Mouse (Mus musculus): Measurements from ENCODE around the gene Lrrc8d. TPM values are rescaled to one million over a fixed set of nuclear protein-coding genes. Genes with fewer than 3 reads are reported as not detected.

Gene Lrrc8d
- polyA plus RNA-seq, 1 experiment from 2014 or later, result 20.5 TPM

DNA sequence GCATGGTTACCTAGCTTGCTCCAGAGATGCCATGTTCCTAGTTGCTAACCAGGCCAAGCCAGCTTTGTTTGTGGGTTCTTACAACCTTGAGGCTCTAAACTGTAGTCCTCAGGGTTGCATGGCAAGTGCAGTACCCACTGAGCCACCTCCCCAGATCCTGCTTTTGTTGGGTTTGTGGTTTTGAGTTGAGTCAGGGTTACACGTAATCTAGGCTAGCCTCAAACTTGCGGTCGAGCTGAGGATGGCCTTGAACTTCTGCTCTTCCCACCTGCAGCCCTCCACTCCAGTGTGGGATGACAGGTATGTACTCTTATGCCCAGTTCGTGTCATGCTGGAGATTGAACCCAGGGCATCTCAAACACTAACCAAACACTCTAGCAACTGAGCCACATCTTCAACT, 24.3 kb upstream of the Lrrc8d start:
- TF ChIP-seq CTCF (IDR thresholded peaks at IDR 0.05) (no peak), EP300 (IDR thresholded peaks at IDR 0.05) (no peak)
- no peak overlapping the region for H3K4me3 ChIP-seq (ENCODE audit: low read depth, low read length)
- no peaks in the 10 kb centered on the region for H3K4me1 ChIP-seq (ENCODE audit: insufficient read depth, low read depth, low read length)
- no peak overlapping the region for H3K9ac ChIP-seq (replicated peaks; ENCODE audit: low read depth)
- no peaks in the 10 kb centered on the region for H3K27me3 ChIP-seq (replicated peaks; ENCODE audit: insufficient read depth, low read length)
- H3K36me3 ChIP-seq (ENCODE audit: insufficient read depth, low read length), result no peaks in the 10 kb centered on the region
- no peaks in the 10 kb centered on the region for H3K9me3 ChIP-seq (ENCODE audit: low read length)
- H3K27ac ChIP-seq (ENCODE audit: low read length), result no peak overlapping the region
- WGBS, result 86% methylated on average over 4 of the region's 4 CpGs
- DNase-seq (ENCODE audit: low spot score), result no peak
- no peak overlapping the region for H3K4me2 ChIP-seq (replicated peaks; ENCODE audit: low read depth, low read length)
- ATAC-seq, result no peak

DNA sequence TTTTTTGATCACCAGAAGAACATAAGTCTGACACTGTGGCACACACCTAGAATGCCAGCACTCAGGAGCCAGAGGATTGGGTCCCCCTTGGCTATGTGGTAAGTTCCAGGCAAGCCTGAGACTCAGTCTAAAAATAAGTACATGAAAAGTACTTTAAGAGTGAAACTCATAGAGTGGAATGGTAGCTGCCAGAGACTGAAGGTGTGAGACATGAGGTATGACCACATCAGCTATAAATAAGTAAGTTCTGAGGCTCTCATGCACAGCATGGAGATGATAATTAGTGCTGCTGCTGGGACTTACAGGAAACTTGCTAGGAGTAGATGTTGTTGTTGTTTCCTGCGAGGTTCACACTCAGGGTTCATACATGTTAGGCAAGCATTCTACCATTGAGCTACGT, 22.7 kb upstream of the Lrrc8d start:
- Histone ChIP-seq H3K9me3 (ENCODE audit: low read length) (no peaks in the 10 kb centered on the region), H3K27ac (ENCODE audit: low read length) (no peak overlapping the region), H3K27me3 (replicated peaks; ENCODE audit: insufficient read depth, low read length) (no peaks in the 10 kb centered on the region), H3K4me2 (replicated peaks; ENCODE audit: low read depth, low read length) (no peak overlapping the region), H3K4me3 (ENCODE audit: low read depth, low read length) (no peak overlapping the region), H3K36me3 (ENCODE audit: insufficient read depth, low read length) (no peaks in the 10 kb centered on the region), H3K4me1 (ENCODE audit: insufficient read depth, low read depth, low read length) (0 out of 2 replicates have a peak, but pooled peaks cover 7% of the 10 kb centered on the region), H3K9ac (replicated peaks; ENCODE audit: low read depth) (no peak overlapping the region)
- TF ChIP-seq CTCF (IDR thresholded peaks at IDR 0.05), result no peak
- no peak for TF ChIP-seq EP300 (IDR thresholded peaks at IDR 0.05)
- WGBS, result 85% methylated on average over 2 of the region's 2 CpGs
- no peak for ATAC-seq
- DNase-seq (ENCODE audit: low spot score), result no peak

DNA sequence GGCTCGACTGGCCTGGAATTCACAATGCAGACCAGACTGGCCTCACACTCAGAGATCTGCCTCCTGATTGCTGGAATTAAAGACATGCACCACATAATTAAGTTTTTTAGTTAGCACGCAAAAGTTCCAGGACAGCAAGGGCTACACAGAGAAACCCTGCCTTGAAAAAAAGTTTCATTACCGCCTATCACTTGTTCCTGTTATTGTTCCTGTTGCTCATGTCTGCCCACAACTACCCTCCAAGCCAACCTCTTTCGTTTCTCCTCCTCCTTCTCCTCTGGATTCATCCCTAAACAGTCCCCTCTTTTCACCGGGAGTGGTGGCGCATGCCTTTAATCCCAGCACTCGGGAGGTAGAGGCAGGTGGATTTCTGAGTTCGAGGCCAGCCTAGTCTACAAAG, 21.5 kb upstream of the Lrrc8d start:
- WGBS, result 78% methylated on average over 8 of the region's 8 CpGs
- Histone ChIP-seq H3K27me3 (replicated peaks; ENCODE audit: insufficient read depth, low read length) (no peaks in the 10 kb centered on the region), H3K27ac (ENCODE audit: low read length) (no peak overlapping the region), H3K4me2 (replicated peaks; ENCODE audit: low read depth, low read length) (no peak overlapping the region), H3K36me3 (ENCODE audit: insufficient read depth, low read length) (no peaks in the 10 kb centered on the region), H3K9me3 (ENCODE audit: low read length) (no peaks in the 10 kb centered on the region), H3K4me1 (ENCODE audit: insufficient read depth, low read depth, low read length) (0 out of 2 replicates have a peak, but pooled peaks cover 7% of the 10 kb centered on the region), H3K9ac (replicated peaks; ENCODE audit: low read depth) (no peak overlapping the region), H3K4me3 (ENCODE audit: low read depth, low read length) (no peak overlapping the region)
- ATAC-seq (no peak), DNase-seq (ENCODE audit: low spot score) (no peak)
- TF ChIP-seq CTCF (IDR thresholded peaks at IDR 0.05), result no peak
- TF ChIP-seq EP300 (IDR thresholded peaks at IDR 0.05), result no peak

DNA sequence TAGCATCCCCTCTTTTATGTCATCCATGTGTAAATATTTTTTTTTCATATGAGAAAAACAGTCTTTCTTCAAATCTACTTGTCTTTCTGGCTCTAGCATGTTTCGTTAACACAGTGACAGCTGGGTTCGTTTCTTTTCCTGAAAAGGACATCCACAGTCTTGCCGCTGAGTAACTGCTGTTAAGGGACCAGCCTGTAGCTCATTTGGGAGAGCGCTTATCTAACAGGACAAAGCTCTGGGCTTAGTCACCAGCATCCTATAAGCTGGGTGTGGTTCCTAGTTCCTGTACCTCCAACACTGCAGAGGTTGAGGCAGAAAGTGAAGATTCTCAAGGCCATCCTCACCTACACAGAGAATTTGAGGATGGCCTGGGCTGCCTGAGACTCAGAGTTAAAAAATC, 20.5 kb upstream of the Lrrc8d start:
- Histone ChIP-seq H3K9me3 (ENCODE audit: low read length) (no peaks in the 10 kb centered on the region), H3K27me3 (replicated peaks; ENCODE audit: insufficient read depth, low read length) (no peaks in the 10 kb centered on the region), H3K9ac (replicated peaks; ENCODE audit: low read depth) (no peak overlapping the region), H3K4me1 (ENCODE audit: insufficient read depth, low read depth, low read length) (0 out of 2 replicates have a peak, but pooled peaks cover 7% of the 10 kb centered on the region), H3K36me3 (ENCODE audit: insufficient read depth, low read length) (no peaks in the 10 kb centered on the region), H3K4me2 (replicated peaks; ENCODE audit: low read depth, low read length) (no peak overlapping the region), H3K27ac (ENCODE audit: low read length) (no peak overlapping the region), H3K4me3 (ENCODE audit: low read depth, low read length) (no peak overlapping the region)
- 67% methylated on average over 4 of the region's 4 CpGs for WGBS
- TF ChIP-seq CTCF (IDR thresholded peaks at IDR 0.05), result no peak
- TF ChIP-seq EP300 (IDR thresholded peaks at IDR 0.05), result no peak
- DNase-seq (ENCODE audit: low spot score) (no peak), ATAC-seq (no peak)

DNA sequence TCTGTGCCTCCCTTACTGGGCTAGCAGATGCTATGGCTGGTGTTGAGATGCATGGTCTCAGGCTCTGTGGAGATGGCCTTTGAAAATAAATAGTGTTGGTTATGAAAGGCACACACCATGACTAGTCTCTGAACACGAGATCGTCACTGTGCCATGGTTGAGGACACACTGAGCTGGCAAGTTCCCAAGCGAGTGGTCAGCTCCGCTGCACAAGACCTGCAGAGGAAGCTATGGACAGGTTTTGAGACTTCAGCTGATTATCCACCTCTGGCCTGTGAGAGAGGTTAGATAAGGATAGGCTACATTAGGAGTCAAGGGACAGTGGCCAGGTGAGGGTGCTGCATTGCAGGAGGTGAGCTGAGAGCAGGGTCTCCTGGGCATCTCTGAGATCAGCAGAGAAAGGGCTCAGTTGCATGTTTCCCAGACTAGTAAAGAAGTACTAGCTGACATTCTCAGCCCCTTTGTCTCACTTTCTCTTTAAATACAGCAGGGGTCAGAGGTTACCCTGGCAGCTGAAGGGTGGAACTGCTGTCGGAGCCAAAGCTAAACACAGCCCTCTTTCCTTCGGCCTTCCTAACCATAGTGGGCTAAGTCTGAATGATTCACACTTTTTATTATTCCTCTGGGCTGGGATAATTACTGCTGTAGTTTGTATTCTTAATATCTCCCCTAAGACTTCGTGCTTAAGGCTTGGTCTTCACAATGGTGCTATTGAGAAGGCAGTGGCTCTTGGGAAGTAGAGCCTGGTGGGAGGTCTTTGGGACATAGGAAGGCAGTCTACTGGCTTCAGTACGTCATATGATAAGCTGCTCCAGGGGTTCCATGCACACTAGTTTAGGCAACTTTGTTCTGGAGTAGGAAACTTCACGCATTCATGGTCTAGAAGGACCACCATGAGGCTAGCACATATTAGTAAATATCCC, 19.6 kb upstream of the Lrrc8d start:
- H3K4me2 ChIP-seq (replicated peaks; ENCODE audit: low read depth, low read length), result no peak overlapping the region
- ATAC-seq, result no peak
- DNase-seq (ENCODE audit: low spot score), result no peak
- no peaks in the 10 kb centered on the region for H3K36me3 ChIP-seq (ENCODE audit: insufficient read depth, low read length)
- H3K4me3 ChIP-seq (ENCODE audit: low read depth, low read length), result no peak overlapping the region
- H3K9ac ChIP-seq (replicated peaks; ENCODE audit: low read depth), result no peak overlapping the region
- no peaks in the 10 kb centered on the region for H3K27me3 ChIP-seq (replicated peaks; ENCODE audit: insufficient read depth, low read length)
- H3K9me3 ChIP-seq (ENCODE audit: low read length), result no peaks in the 10 kb centered on the region
- no peak for TF ChIP-seq EP300 (IDR thresholded peaks at IDR 0.05)
- WGBS, result 57% methylated on average over 9 of the region's 9 CpGs
- 0 out of 2 replicates have a peak, but pooled peaks cover 7% of the 10 kb centered on the region for H3K4me1 ChIP-seq (ENCODE audit: insufficient read depth, low read depth, low read length)
- no peak overlapping the region for H3K27ac ChIP-seq (ENCODE audit: low read length)

DNA sequence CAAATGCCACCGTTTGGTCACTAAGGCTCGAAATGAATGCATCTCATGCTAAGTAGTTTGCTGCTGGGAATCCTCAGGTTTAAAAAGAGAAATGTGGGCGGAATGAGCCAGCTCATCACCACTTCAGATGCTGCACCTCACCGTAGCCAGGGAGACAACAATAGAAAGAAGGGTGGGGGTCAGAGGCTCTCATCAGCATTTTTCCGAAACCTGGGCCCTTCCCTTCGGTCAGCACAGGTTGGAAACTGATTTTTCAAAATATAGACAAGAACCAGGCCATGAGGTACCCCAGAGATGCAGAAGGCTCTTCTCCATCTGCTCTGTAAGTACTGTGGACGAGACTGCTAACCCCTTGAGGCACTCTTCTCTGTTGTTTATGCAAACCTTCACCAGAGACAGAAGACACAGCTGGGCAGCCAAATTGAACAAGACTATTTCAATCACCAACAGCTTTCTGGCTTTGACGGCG, 17.6 kb upstream of the Lrrc8d start:
- 72% methylated on average over 9 of the region's 9 CpGs for WGBS
- DNase-seq (ENCODE audit: low spot score) (no peak), ATAC-seq (no peak)
- no peak overlapping the region for H3K9ac ChIP-seq (replicated peaks; ENCODE audit: low read depth)
- TF ChIP-seq CTCF (IDR thresholded peaks at IDR 0.05), result no peak
- no peak for TF ChIP-seq EP300 (IDR thresholded peaks at IDR 0.05)
- H3K27ac ChIP-seq (ENCODE audit: low read length), result no peak overlapping the region
- H3K4me3 ChIP-seq (ENCODE audit: low read depth, low read length), result no peak overlapping the region
- H3K9me3 ChIP-seq (ENCODE audit: low read length), result no peaks in the 10 kb centered on the region
- H3K4me2 ChIP-seq (replicated peaks; ENCODE audit: low read depth, low read length), result no peak overlapping the region
- no peaks in the 10 kb centered on the region for H3K36me3 ChIP-seq (ENCODE audit: insufficient read depth, low read length)
- 0 out of 2 replicates have a peak, but pooled peaks cover 7% of the 10 kb centered on the region for H3K4me1 ChIP-seq (ENCODE audit: insufficient read depth, low read depth, low read length)
- H3K27me3 ChIP-seq (replicated peaks; ENCODE audit: insufficient read depth, low read length), result no peaks in the 10 kb centered on the region
